Mouse (Mus musculus): ENCODE results near the gene Asb7. TPM values are rescaled to one million over a fixed set of nuclear protein-coding genes. Genes with fewer than 3 reads are reported as not detected.

Asb7 gene
- polyA plus RNA-seq, 1 experiment from 2014 or later, result 8.4 TPM

- Histone ChIP-seq H3K4me1 (replicated peaks) (0 out of 2 replicates have a peak, but pooled peaks cover 2% of the 10 kb centered on the region), H3K9ac (no peak overlapping the region), H3K27me3 (no peaks in the 10 kb centered on the region), H3K4me3 (no peak overlapping the region), H3K36me3 (no peaks in the 10 kb centered on the region), H3K9me3 (replicated peaks) (no peaks in the 10 kb centered on the region), H3K27ac (no peak overlapping the region), H3K4me2 (no peak overlapping the region)
- WGBS, result 83% methylated on average over 7 of the region's 7 CpGs
- ATAC-seq (replicated peaks; ENCODE audit: insufficient number of reproducible peaks, insufficient read depth, low FRiP score, low read depth), result no peak
These were observed 13.3 kb upstream of the Asb7 start for GRCm38 (mm10) chr7:66702721-66703120.

- no peaks in the 10 kb centered on the region for H3K27me3 ChIP-seq
- WGBS, result 44% methylated on average over 7 of the region's 7 CpGs
- H3K4me1 ChIP-seq (replicated peaks), result peaks cover 7% of the 10 kb centered on the region
- no peak overlapping the region for H3K4me3 ChIP-seq
- no peak overlapping the region for H3K9ac ChIP-seq
- H3K36me3 ChIP-seq, result no peaks in the 10 kb centered on the region
- no peak overlapping the region for H3K4me2 ChIP-seq
- no peak overlapping the region for H3K27ac ChIP-seq
- no peak for ATAC-seq (replicated peaks; ENCODE audit: insufficient number of reproducible peaks, insufficient read depth, low FRiP score, low read depth)
- no peaks in the 10 kb centered on the region for H3K9me3 ChIP-seq (replicated peaks)
These were observed 5.1 kb upstream of the Asb7 start for GRCm38 (mm10) chr7:66694467-66694866.

GRCm38 (mm10) chr7:66689620-66690360 lies 394 bp upstream of the Asb7 start, which contains the start of gene Lins1:
TSS of gene Lins1 (plus strand) at chr7:66689889.
- Histone ChIP-seq H3K27me3 (no peaks in the 10 kb centered on the region), H3K9ac (peak within 1 kb of the TSS; percentile 86), H3K4me2 (peak within 1 kb of the TSS; percentile 94), H3K9me3 (replicated peaks) (no peaks in the 10 kb centered on the region), H3K4me3 (peak within 1 kb of the TSS; percentile 90), H3K27ac (peak within 1 kb of the TSS; percentile 91), H3K36me3 (no peaks in the 10 kb centered on the region), H3K4me1 (replicated peaks) (peaks cover 13% of the 10 kb centered on the region)
- WGBS, result under 1% methylated on average over 52 of the region's 52 CpGs
- peak; percentile 99 for ATAC-seq (replicated peaks; ENCODE audit: insufficient number of reproducible peaks, insufficient read depth, low FRiP score, low read depth)

- Histone ChIP-seq H3K9me3 (replicated peaks) (no peaks in the 10 kb centered on the region), H3K36me3 (peaks cover 3% of the 10 kb centered on the region; the same call in 1 of the 2 replicates), H3K4me3 (peak overlapping the region; percentile 90), H3K4me1 (replicated peaks) (peaks cover 13% of the 10 kb centered on the region), H3K9ac (peak overlapping the region; percentile 76), H3K27ac (peak overlapping the region; percentile 57), H3K4me2 (peak overlapping the region; percentile 94), H3K27me3 (no peaks in the 10 kb centered on the region)
- ATAC-seq (replicated peaks; ENCODE audit: insufficient number of reproducible peaks, insufficient read depth, low FRiP score, low read depth), result no peak
- WGBS, result 1% methylated on average over 5 of the region's 5 CpGs
These were observed 675 bp downstream of the Asb7 start for GRCm38 (mm10) chr7:66688721-66689120.

GRCm38 (mm10) chr7:66682119-66682863 lies 7.1 kb downstream of the Asb7 start:
- no peaks in the 10 kb centered on the region for H3K27me3 ChIP-seq
- 93% methylated on average over 5 of the region's 5 CpGs for WGBS
- peaks cover 39% of the 10 kb centered on the region for H3K36me3 ChIP-seq
- H3K27ac ChIP-seq, result no peak overlapping the region
- ATAC-seq (replicated peaks; ENCODE audit: insufficient number of reproducible peaks, insufficient read depth, low FRiP score, low read depth), result no peak
- no peak overlapping the region for H3K4me3 ChIP-seq
- H3K4me2 ChIP-seq, result no peak overlapping the region
- no peaks in the 10 kb centered on the region for H3K9me3 ChIP-seq (replicated peaks)
- H3K4me1 ChIP-seq (replicated peaks), result no peaks in the 10 kb centered on the region
- no peak overlapping the region for H3K9ac ChIP-seq

- no peak overlapping the region for H3K9ac ChIP-seq
- H3K4me3 ChIP-seq, result no peak overlapping the region
- no peaks in the 10 kb centered on the region for H3K4me1 ChIP-seq (replicated peaks)
- H3K36me3 ChIP-seq, result peaks cover 81% of the 10 kb centered on the region
- H3K9me3 ChIP-seq (replicated peaks), result no peaks in the 10 kb centered on the region
- WGBS, result 81% methylated on average over 2 of the region's 2 CpGs
- no peaks in the 10 kb centered on the region for H3K27me3 ChIP-seq
- no peak overlapping the region for H3K27ac ChIP-seq
- ATAC-seq (replicated peaks; ENCODE audit: insufficient number of reproducible peaks, insufficient read depth, low FRiP score, low read depth), result no peak
- no peak overlapping the region for H3K4me2 ChIP-seq
These were observed 13.6 kb downstream of the Asb7 start for GRCm38 (mm10) chr7:66675800-66676199.

- H3K36me3 ChIP-seq, result peaks cover 22% of the 10 kb centered on the region
- H3K4me1 ChIP-seq (replicated peaks), result no peaks in the 10 kb centered on the region; the same call in 1 of the 2 replicates
These were observed 22.3 kb downstream of the Asb7 start for GRCm38 (mm10) chr7:66667064-66667463.

GRCm38 (mm10) chr7:66663548-66663947 lies 25.8 kb downstream of the Asb7 start:
- H3K36me3 ChIP-seq, result peaks cover 16% of the 10 kb centered on the region
- H3K9ac ChIP-seq, result no peak overlapping the region
- no peak overlapping the region for H3K27ac ChIP-seq
- no peaks in the 10 kb centered on the region for H3K9me3 ChIP-seq (replicated peaks)
- no peak overlapping the region for H3K4me2 ChIP-seq
- ATAC-seq (replicated peaks; ENCODE audit: insufficient number of reproducible peaks, insufficient read depth, low FRiP score, low read depth), result no peak
- H3K27me3 ChIP-seq, result no peaks in the 10 kb centered on the region
- no peaks in the 10 kb centered on the region; the same call in 1 of the 2 replicates for H3K4me1 ChIP-seq (replicated peaks)
- no peak overlapping the region for H3K4me3 ChIP-seq
- 87% methylated on average over 3 of the region's 3 CpGs for WGBS

More at GRCm38 (mm10) chr7:66667064-66667463, 22.3 kb downstream of the Asb7 start:
- Histone ChIP-seq H3K27ac (no peak overlapping the region), H3K4me2 (no peak overlapping the region), H3K27me3 (no peaks in the 10 kb centered on the region), H3K9me3 (replicated peaks) (no peaks in the 10 kb centered on the region), H3K4me3 (no peak overlapping the region), H3K9ac (no peak overlapping the region)
- ATAC-seq (replicated peaks; ENCODE audit: insufficient number of reproducible peaks, insufficient read depth, low FRiP score, low read depth), result no peak

- WGBS, result 12% methylated on average over 8 of the region's 8 CpGs
- Histone ChIP-seq H3K36me3 (peaks cover 22% of the 10 kb centered on the region), H3K9me3 (replicated peaks) (no peaks in the 10 kb centered on the region), H3K27me3 (no peaks in the 10 kb centered on the region), H3K4me1 (replicated peaks) (no peaks in the 10 kb centered on the region; the same call in 1 of the 2 replicates), H3K27ac (no peak overlapping the region), H3K4me3 (peak overlapping the region; percentile 42), H3K9ac (no peak overlapping the region), H3K4me2 (peak overlapping the region; percentile 53)
- ATAC-seq (replicated peaks; ENCODE audit: insufficient number of reproducible peaks, insufficient read depth, low FRiP score, low read depth), result no peak
These were observed 27.8 kb downstream of the Asb7 start for GRCm38 (mm10) chr7:66661572-66661971.

GRCm38 (mm10) chr7:66660972-66661371 lies 28.4 kb downstream of the Asb7 start:
- no peak for ATAC-seq (replicated peaks; ENCODE audit: insufficient number of reproducible peaks, insufficient read depth, low FRiP score, low read depth)
- H3K27me3 ChIP-seq, result no peaks in the 10 kb centered on the region
- H3K4me2 ChIP-seq, result no peak overlapping the region
- no peaks in the 10 kb centered on the region; the same call in 1 of the 2 replicates for H3K4me1 ChIP-seq (replicated peaks)
- no peaks in the 10 kb centered on the region for H3K9me3 ChIP-seq (replicated peaks)
- H3K36me3 ChIP-seq, result peaks cover 22% of the 10 kb centered on the region
- WGBS, result 72% methylated on average over 8 of the region's 8 CpGs
- no peak overlapping the region for H3K9ac ChIP-seq
- H3K27ac ChIP-seq, result no peak overlapping the region
- H3K4me3 ChIP-seq, result no peak overlapping the region

- Histone ChIP-seq H3K27ac (no peak overlapping the region), H3K36me3 (peaks cover 25% of the 10 kb centered on the region), H3K9ac (no peak overlapping the region), H3K4me2 (no peak overlapping the region), H3K27me3 (no peaks in the 10 kb centered on the region), H3K9me3 (replicated peaks) (no peaks in the 10 kb centered on the region), H3K4me3 (no peak overlapping the region), H3K4me1 (replicated peaks) (no peaks in the 10 kb centered on the region; the same call in 1 of the 2 replicates)
- ATAC-seq (replicated peaks; ENCODE audit: insufficient number of reproducible peaks, insufficient read depth, low FRiP score, low read depth), result no peak
- 53% methylated on average over 7 of the region's 7 CpGs for WGBS
These were observed 29.1 kb downstream of the Asb7 start for GRCm38 (mm10) chr7:66660291-66660690.
